Mouse (Mus musculus) kidney, postnatal 0 days (tissue): ENCODE measurements around the gene Kctd12. TPM values are rescaled to one million over a fixed set of nuclear protein-coding genes. Genes with fewer than 3 reads are reported as not detected.

Source experiments
- ATAC-seq: fragments of 200-750 bp; cut with Nextera tagmentation; replicated peaks from 2 replicates; pipeline ENCODE4 v1.8.0; 2017; ENCODE audit warnings: low read depth, moderate number of reproducible peaks, moderate TSS enrichment, moderate library complexity; ENCODE audit not compliant: low FRiP score
- DNase-seq: peaks from one replicate; pipeline ENCODE4 v3.0.0-alpha.2; 2016; ENCODE audit warnings: low spot score
- H3K27ac ChIP-seq: fragments of 300-500 bp; sonication (generic); 2 replicates; pipeline ENCODE4 v1.5.1; 2014; ENCODE audit warnings: mild to moderate bottlenecking
- H3K27me3 ChIP-seq: fragments of 300-500 bp; sonication (generic); 2 replicates; pipeline ENCODE4 v1.6.1; 2014; ENCODE audit warnings: low read length, mixed read lengths; ENCODE audit not compliant: insufficient read depth
- H3K36me3 ChIP-seq: fragments of 300-500 bp; sonication (generic); 2 replicates; pipeline ENCODE4 v1.6.1; 2014; ENCODE audit warnings: low read length, mixed read lengths; ENCODE audit not compliant: insufficient read depth
- H3K4me1 ChIP-seq: fragments of 300-500 bp; sonication (generic); replicated peaks from 2 replicates; pipeline ENCODE4 v1.6.1; 2014; ENCODE audit warnings: antibody characterized with exemption, low read length, mixed read lengths; ENCODE audit not compliant: insufficient read depth
- H3K4me2 ChIP-seq: fragments of 300-500 bp; sonication (generic); 2 replicates; pipeline ENCODE4 v1.6.1; 2014; ENCODE audit warnings: mild to moderate bottlenecking, low read length, moderate library complexity, mixed read lengths
- H3K4me3 ChIP-seq: fragments of 300-500 bp; sonication (generic); replicated peaks from 2 replicates; pipeline ENCODE4 v1.5.1; 2014; ENCODE audit warnings: low read depth, low read length
- H3K9ac ChIP-seq: fragments of 300-500 bp; sonication (generic); 2 replicates; pipeline ENCODE4 v1.6.1; 2014; ENCODE audit warnings: low read depth, low read length
- H3K9me3 ChIP-seq: fragments of 300-500 bp; sonication (generic); replicated peaks from 2 replicates; pipeline ENCODE4 v1.6.1; 2016; ENCODE audit warnings: low read length, inconsistent platforms, mixed read lengths
- CTCF ChIP-seq: IDR thresholded peaks from 2 replicates; pipeline ENCODE4 v1.5.1; 2016; ENCODE audit warnings: antibody characterized with exemption, low read depth, mild to moderate bottlenecking, moderate library complexity
- WGBS: fragments of 180-500 bp; shearing (Covaris S2); extraction: QIAGEN DNeasy Blood & Tissue Kit; methylation state at CpG from one replicate; pipeline ENCODE4 v1.1.7; 2014; 5-methylcytosine and 5-hydroxymethylcytosine counted together
- microRNA-seq: library from miRNA; unstranded; fragments of <30 nt; microRNA quantifications from one replicate; pipeline ENCODE4, GENCODE M21; 2016
- polyA plus RNA-seq: library from polyadenylated mRNA; unstranded; fragments of >200 nt; fragmentation: Nextera tagmentation; extraction: Ambion mirVana; gene quantifications from 2 replicates; pipeline ENCODE4 v1.2.1, GENCODE M21; 2015

Kctd12 gene
- polyA plus RNA-seq, 1 experiment from 2014 or later: 8.6 TPM

- H3K27ac ChIP-seq: no peak overlapping the region
- ATAC-seq (no peak), DNase-seq (no peak)
- H3K9ac ChIP-seq: no peak overlapping the region
- no peaks in the 10 kb centered on the region for H3K36me3 ChIP-seq
- no peaks in the 10 kb centered on the region for H3K27me3 ChIP-seq
- no peaks in the 10 kb centered on the region for H3K4me1 ChIP-seq
- no peak; the same call in 1 of the 2 replicates for TF ChIP-seq CTCF
- no peak overlapping the region for H3K4me2 ChIP-seq
- 81% methylated on average over 2 of the region's 2 CpGs for WGBS
- no peaks in the 10 kb centered on the region for H3K9me3 ChIP-seq
- no peak overlapping the region for H3K4me3 ChIP-seq
Observed at GRCm38 (mm10) chr14:102947796-102948195, 34.6 kb downstream of the Kctd12 start.

GRCm38 (mm10) chr14:102942222-102942843, 40.1 kb downstream of the Kctd12 start:
- Histone ChIP-seq H3K9me3 (no peaks in the 10 kb centered on the region), H3K27ac (no peak overlapping the region), H3K9ac (no peak overlapping the region), H3K4me1 (no peaks in the 10 kb centered on the region), H3K27me3 (no peaks in the 10 kb centered on the region), H3K36me3 (no peaks in the 10 kb centered on the region), H3K4me3 (no peak overlapping the region), H3K4me2 (no peak overlapping the region)
- 83% methylated on average over 2 of the region's 2 CpGs for WGBS
- DNase-seq (no peak), ATAC-seq (no peak)
- no peak for TF ChIP-seq CTCF

- no peak for ATAC-seq
- H3K4me2 ChIP-seq: no peak overlapping the region
- no peaks in the 10 kb centered on the region for H3K9me3 ChIP-seq
- WGBS: 59% methylated on average over 2 of the region's 2 CpGs
- no peak overlapping the region for H3K27ac ChIP-seq
- no peak overlapping the region for H3K4me3 ChIP-seq
- no peak for TF ChIP-seq CTCF
- H3K27me3 ChIP-seq: no peaks in the 10 kb centered on the region
- DNase-seq: no peak
- H3K9ac ChIP-seq: no peak overlapping the region
- no peaks in the 10 kb centered on the region for H3K4me1 ChIP-seq
- no peaks in the 10 kb centered on the region for H3K36me3 ChIP-seq
Observed at GRCm38 (mm10) chr14:102934878-102935277, 47.6 kb downstream of the Kctd12 start.

- Histone ChIP-seq H3K9me3 (no peaks in the 10 kb centered on the region), H3K27ac (no peak overlapping the region), H3K27me3 (no peaks in the 10 kb centered on the region), H3K4me2 (no peak overlapping the region), H3K36me3 (no peaks in the 10 kb centered on the region), H3K4me3 (no peak overlapping the region), H3K9ac (no peak overlapping the region), H3K4me1 (no peaks in the 10 kb centered on the region)
- TF ChIP-seq CTCF: no peak
- WGBS: 50% methylated on average over 1 of the region's 1 CpGs
- DNase-seq (no peak), ATAC-seq (no peak)
Observed at GRCm38 (mm10) chr14:102930933-102931332, 51.5 kb downstream of the Kctd12 start.

- H3K9me3 ChIP-seq: no peaks in the 10 kb centered on the region
- no peak for ATAC-seq
- H3K27me3 ChIP-seq: no peaks in the 10 kb centered on the region
- WGBS: 59% methylated on average over 3 of the region's 3 CpGs
- no peaks in the 10 kb centered on the region for H3K4me1 ChIP-seq
- no peaks in the 10 kb centered on the region for H3K36me3 ChIP-seq
- no peak overlapping the region for H3K27ac ChIP-seq
- H3K4me2 ChIP-seq: no peak overlapping the region
- H3K9ac ChIP-seq: no peak overlapping the region
- no peak overlapping the region for H3K4me3 ChIP-seq
- no peak for DNase-seq
- TF ChIP-seq CTCF: no peak
Observed at GRCm38 (mm10) chr14:102929545-102929944, 52.9 kb downstream of the Kctd12 start.

GRCm38 (mm10) chr14:102927847-102928466, 54.5 kb downstream of the Kctd12 start:
- Histone ChIP-seq H3K4me2 (no peak overlapping the region), H3K9me3 (no peaks in the 10 kb centered on the region), H3K36me3 (no peaks in the 10 kb centered on the region), H3K4me3 (no peak overlapping the region), H3K27ac (no peak overlapping the region), H3K27me3 (no peaks in the 10 kb centered on the region), H3K9ac (no peak overlapping the region), H3K4me1 (no peaks in the 10 kb centered on the region)
- 91% methylated on average over 5 of the region's 5 CpGs for WGBS
- no peak for TF ChIP-seq CTCF
- ATAC-seq: no peak
- no peak for DNase-seq

Small RNAs within 50 kb of the gene (microRNA-seq; reads per million reads assigned to microRNA genes)
- gene Mir5130: 1.0 reads per million

Other genes with a start within 250 kb of the Kctd12 start
- not detected in 2 replicates for gene Acod1, start 64.3 kb upstream of the Kctd12 start, polyA plus RNA-seq
- 32.7 and 36.2 TPM in 2 replicates for gene Cln5, start 87.6 kb upstream of the Kctd12 start, polyA plus RNA-seq
- 27.6 and 28.5 TPM in 2 replicates for gene Fbxl3, start 116.9 kb upstream of the Kctd12 start, polyA plus RNA-seq